Mouse (Mus musculus) left cerebral cortex, postnatal 25 days (tissue): ENCODE measurements at regions not wholly inside any gene's neighbourhood (a gene's known extent, or its start where the extent isn't known, plus 50 kb on each side); places are given as distances from the start of the nearest gene placed in this dataset.
A peak's percentile ranks its signal among the peaks of the same experiment; 100 is the strongest.

Experiments
- DNase-seq, 2 experiments: peaks; one replicate each; pipeline ENCODE4 v3.0.0; 2022; ENCODE audit warnings: low spot score in 2 of 2, mixed read lengths in 1 of 2
- intact Hi-C: fragments of 180-260 bp; cut with DNase I; formaldehyde crosslinking; loops from one replicate; pipeline ENCODE4 v1.15.1; 2025

DNA sequence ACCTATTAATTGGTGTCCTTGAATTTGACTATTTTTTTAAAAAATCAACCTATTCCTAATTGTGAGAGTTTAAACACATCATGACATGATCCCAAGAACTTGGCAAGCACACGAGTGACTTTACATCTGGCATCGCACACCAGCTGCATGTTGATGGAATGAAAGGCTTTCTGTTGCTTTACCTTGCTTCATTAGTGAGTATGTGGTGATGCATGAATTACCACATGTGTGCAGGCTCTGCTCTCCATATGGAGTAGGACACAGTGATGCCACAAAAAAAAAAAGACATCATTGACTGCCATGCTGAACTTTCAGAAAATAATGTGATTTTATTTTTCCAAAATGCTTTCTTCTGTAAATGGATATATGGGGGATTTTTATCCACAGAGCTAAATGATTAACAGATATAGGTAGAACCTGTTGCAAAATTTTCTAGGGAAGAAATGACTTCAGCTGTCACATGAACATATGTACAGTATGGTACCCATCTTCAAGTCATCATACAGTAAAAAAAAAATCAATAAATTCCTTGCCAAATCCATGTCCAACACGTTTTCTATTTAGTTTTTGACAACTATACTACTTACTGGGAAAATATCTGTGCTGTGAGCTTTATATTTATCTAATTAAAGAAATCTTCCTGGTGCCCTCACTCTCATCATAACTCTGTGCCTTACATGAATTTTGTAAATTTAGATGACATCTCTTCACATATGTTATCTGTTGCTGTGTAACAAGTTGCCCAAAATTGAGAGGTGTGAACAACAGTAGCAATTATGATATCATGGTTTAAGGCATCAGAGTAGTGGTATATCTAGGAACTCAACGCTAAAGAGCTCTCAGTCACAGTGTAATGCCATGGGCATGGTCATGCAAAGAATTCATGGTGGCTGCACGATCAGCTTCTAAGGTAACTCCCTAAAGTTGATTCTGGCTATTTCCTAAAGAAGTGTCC, 84.0 kb upstream of the Arrdc3 start:
- DNase-seq, result no peak
- intact Hi-C loops, result no loop called here

DNA sequence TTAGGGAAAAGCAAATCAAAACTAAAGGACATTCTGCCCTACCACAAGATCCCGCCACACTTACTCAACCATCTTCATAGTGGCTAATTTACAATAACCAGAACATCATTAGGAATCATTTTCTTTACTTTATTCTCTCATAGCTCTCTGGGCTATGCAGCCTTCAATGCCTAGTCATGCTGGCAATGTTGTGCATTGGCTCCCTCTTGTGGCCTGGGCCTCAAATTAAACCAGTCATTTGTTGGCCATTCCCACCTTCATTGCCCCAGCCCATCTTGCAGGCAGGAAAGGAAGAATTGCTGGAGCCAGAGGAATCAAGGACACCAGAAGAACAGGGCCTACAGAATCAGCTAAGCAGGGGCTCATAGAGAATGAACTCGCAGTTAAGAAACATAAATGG, 77.0 kb upstream of the Arrdc3 start:
- peak in 1 of 2 experiments; percentile 28 for DNase-seq
- intact Hi-C loops, result no loop called here

DNA sequence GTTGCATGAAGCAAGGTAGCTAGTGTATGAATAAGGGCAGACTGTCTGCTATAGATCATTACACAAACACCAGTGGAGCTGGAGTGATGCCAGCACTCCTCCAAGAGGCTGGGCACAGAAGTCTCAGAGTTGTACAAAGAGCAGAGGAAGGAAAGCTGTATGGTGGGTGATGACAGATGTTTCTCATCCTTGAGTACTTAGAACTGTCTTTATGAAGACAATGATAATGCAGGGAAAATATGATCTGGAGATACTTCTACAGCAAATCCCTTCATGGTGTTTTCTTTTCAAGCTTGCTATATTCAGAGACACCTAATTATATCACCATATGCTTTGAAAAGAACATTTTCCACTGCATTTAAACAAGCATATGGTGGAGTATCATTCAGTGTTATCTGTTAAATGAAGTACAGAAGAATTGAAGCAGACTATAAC, 56.1 kb upstream of the Arrdc3 start:
- peak; percentile 51 to 71 for DNase-seq

More for the DNA sequence above, 56.1 kb upstream of the Arrdc3 start:
- intact Hi-C loops, result no loop called here
